Mouse (Mus musculus): ENCODE data around the gene Osgin1. TPM values are rescaled to one million over a fixed set of nuclear protein-coding genes. Genes with fewer than 3 reads are reported as not detected.

Osgin1 gene
- total RNA-seq, 2 experiments from 2014 or later = 0.40 TPM; not detected in 1

DNA sequence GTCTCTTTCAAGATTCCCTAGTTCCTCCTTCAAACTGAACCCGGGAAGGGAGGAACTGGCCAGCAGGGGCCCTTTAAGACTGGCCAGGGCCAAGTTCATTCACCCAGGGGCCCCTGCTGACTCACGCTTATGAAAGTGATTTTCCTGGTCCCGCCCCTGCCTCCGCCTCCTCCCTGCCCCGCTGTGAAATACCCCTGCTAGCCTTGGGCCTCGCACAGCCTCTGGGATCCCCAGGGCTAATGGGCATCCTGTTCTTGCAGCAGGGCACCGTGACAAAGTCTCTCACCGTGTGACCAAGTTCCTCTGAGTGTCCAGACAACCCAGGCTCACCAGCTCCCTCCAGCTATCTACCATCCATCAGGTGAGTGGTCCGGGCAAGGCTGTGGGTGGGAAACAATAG, 3.0 kb downstream of the Osgin1 start:
- H3K4me3 ChIP-seq = no peak overlapping the region
- intact Hi-C loops (cut with DNase I) = no loop called here
- no peak; the same call in none of the 2 replicates for TF ChIP-seq CTCF (IDR thresholded peaks at IDR 0.05)
- DNase-seq (ENCODE audit: extremely low spot score in 1 of 2, low spot score in 2 of 2) = no peak
- no peak overlapping the region; the same call in 1 of the 2 replicates for H3K27ac ChIP-seq

DNA sequence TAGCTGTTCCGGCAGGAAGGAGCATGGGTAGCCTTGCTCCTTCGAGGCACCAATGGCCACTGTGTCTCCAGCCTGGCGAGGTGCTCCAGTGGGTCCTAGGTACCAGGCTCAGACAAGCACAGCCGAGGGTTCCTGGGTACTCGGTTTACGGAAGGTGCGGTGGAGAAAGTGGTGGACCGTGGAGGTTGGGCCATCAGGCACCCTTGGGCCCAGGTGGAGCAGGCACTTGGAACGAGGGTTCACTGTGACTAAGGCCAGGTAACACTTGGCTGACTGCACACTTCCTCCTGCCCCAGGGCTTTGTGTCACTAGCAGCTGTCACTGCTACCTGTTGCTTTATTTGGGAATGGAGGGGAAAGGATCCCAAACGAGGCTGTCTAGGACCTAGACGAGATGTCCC, 3.6 kb downstream of the Osgin1 start:
- no peak for TF ChIP-seq CTCF (IDR thresholded peaks at IDR 0.05)
- Histone ChIP-seq H3K27ac (no peak overlapping the region), H3K4me3 (no peak overlapping the region)
- intact Hi-C loops (cut with DNase I) = no loop called here
- no peak for DNase-seq (ENCODE audit: extremely low spot score in 1 of 2, low spot score in 2 of 2)

DNA sequence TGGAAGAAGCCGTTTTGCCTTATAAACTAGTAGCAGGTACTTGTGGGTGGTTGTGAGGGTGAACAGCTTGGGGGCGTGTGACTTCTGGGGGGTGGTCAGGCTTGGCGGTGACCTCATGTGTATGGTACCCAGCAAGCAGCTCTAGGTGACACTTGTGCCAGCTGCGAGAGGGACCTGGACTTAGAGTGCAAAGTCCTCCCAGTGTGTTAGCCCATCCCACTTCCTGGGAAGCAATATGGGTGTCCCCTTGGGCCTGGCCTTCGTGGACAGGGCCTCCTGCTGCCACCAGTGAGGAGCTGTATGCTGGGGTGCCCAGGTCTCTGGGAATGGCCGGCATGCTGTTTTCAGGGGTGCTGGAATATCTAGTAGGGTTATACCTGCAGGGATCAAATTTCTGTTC, 5.0 kb downstream of the Osgin1 start:
- no peak for TF ChIP-seq CTCF (IDR thresholded peaks at IDR 0.05)
- Histone ChIP-seq H3K4me3 (no peak overlapping the region), H3K27ac (no peak overlapping the region)
- intact Hi-C loops (cut with DNase I) = loop anchor here (2.0 kb wide), 1 partner anchor 26 kb away; no protein-coding TSS in a partner anchor
- no peak for DNase-seq (ENCODE audit: extremely low spot score in 1 of 2, low spot score in 2 of 2)

DNA sequence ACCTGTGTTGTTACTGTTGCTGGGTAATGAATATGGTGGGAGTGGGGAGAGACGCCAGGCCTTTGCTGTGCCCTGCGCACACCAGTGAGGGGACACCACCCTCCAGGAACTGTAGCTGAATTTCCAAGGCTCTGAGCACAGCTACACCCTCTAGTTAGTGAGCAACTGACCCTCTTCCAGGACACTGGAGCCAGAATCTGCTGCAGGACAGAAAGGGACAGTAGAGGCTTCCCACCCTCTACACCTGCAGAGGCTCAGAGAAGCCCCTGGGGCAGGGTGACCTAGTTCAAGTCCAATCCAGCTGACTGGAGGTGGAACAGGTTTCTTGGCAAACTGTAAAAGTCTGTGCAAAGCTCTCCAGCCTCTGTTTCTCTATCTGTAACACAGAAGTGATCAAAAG, 5.5 kb downstream of the Osgin1 start:
- no peak for DNase-seq (ENCODE audit: extremely low spot score in 1 of 2, low spot score in 2 of 2)
- intact Hi-C loops (cut with DNase I) = loop anchor here (2.0 kb wide), 1 partner anchor 27 kb away; no protein-coding TSS in a partner anchor
- no peak for TF ChIP-seq CTCF (IDR thresholded peaks at IDR 0.05)
- Histone ChIP-seq H3K4me3 (no peak overlapping the region), H3K27ac (no peak overlapping the region)

DNA sequence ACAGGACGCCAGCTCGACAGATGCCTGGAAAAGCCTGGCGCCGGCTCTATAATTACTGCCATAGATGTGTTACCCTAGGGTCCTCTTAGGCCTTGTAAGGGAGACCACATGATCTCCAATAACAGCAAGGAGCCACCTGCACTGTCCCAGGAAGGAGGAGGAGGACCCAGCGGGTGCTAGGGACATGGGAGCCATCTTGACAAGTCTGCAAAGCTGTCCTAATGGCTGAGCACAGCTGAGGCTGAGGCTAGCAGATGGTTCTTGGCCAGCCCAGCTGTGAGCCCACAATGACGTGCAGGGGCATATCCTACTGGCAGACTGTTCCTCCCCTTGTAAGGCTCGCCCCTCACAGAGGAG, 5.9 kb downstream of the Osgin1 start:
- intact Hi-C loops (cut with DNase I) = loop anchor here (2.0 kb wide), 1 partner anchor 27 kb away; no protein-coding TSS in a partner anchor
- H3K4me3 ChIP-seq = no peak overlapping the region
- no peak for TF ChIP-seq CTCF (IDR thresholded peaks at IDR 0.05)

DNA sequence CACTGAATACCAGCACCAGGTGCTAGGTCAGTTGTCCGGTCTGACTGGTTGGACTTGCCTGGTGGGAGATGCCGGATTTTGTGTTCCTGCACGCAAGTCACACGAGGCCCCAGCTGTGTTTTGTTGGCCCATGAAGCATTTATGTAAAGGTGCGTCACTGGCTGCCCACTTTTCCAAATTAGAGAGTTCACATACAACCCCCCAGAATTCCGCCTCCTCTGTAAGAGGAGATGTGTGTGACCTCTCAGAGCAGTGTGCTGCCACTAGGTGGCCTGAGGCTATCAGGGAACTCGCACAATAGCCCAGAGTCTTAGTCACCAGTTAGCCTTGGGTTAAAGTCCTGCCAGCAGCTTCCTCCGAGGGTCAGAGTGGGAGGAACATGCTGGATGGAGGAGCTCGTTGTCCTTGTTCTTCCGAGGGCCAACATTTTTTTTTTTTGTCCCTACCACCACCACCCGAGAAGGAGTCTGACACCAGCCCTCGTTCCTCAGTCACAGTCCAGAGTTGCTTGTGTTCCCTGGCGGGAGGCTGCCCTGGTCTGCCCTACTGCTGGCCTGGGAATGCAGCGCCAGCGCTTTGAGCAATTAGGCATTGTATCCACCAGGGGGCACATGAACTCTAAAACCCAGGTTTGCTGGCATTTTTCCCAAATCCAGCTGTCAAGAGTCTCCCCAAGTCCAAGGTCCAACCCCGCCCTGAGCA, 6.5 kb downstream of the Osgin1 start:
- intact Hi-C loops (cut with DNase I) = no loop called here
- H3K27ac ChIP-seq = no peak overlapping the region
- peak; percentile 57 to 60 for DNase-seq (ENCODE audit: extremely low spot score in 1 of 2, low spot score in 2 of 2)
- no peak overlapping the region for H3K4me3 ChIP-seq
- TF ChIP-seq CTCF (IDR thresholded peaks at IDR 0.05) = peak; percentile 68

More for the DNA sequence above, 5.9 kb downstream of the Osgin1 start:
- no peak overlapping the region for H3K27ac ChIP-seq
- no peak for DNase-seq (ENCODE audit: extremely low spot score in 1 of 2, low spot score in 2 of 2)

DNA sequence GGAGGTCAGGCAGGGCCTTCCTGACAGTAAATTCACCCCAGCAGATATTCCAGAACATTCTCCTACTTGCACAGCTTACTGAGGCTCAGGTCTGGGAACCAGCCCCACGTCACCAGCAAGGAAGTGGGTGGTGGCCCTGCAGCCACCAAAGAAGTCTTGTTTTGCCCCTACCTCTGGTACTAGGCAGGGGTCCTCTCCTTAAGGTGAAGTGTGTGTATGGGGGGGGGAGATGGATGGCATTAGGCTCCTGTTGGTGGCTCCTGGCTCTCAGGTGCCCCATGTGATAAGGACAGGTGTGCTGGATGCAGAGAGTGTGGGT, 7.0 kb downstream of the Osgin1 start:
- no peak for DNase-seq (ENCODE audit: extremely low spot score in 1 of 2, low spot score in 2 of 2)
- H3K27ac ChIP-seq = no peak overlapping the region
- no peak for TF ChIP-seq CTCF (IDR thresholded peaks at IDR 0.05)
- H3K4me3 ChIP-seq = no peak overlapping the region
- intact Hi-C loops (cut with DNase I) = no loop called here

DNA sequence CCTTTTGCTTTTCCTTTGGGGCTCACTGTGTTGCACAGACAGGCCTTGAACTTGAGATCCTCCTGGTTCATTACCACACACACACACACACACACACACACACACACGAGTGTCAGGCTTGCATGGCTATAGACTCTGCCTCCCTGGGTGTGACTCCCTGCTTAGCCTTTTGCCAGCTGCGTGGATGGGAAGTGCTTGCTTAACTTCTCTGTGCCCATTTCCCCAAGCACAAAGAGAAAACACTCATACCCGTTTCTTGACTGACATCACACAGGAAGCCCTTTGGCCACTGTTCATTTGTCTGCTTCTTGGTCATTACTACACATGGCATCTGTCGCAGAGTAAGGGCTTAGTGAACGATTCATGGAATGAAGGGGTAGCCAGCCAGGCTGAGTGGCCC, 8.1 kb downstream of the Osgin1 start:
- no peak overlapping the region for H3K4me3 ChIP-seq
- intact Hi-C loops (cut with DNase I) = no loop called here

DNA sequence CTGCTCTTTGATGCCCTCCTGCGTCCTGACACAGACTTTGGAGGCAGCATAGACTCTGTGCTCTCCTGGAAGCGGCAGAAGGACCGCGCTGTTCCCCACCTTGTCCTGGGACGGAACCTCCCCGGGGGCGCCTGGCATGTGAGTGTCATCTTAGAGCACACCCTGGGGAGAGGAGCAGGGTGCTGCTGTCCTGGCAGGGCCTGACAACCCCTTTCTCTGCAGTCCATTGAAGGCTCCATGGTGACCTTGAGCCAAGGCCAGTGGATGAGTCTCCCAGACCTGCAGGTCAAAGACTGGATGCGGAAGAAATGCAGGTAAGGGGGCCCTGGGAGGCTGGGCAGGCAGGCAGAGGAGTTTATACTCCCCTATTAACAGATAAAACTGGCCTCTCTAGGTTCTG, 9.0 kb downstream of the Osgin1 start:
- intact Hi-C loops (cut with DNase I) = no loop called here
- H3K4me3 ChIP-seq = no peak overlapping the region
- TF ChIP-seq CTCF (IDR thresholded peaks at IDR 0.05) = no peak
- no peak for DNase-seq (ENCODE audit: extremely low spot score in 1 of 2, low spot score in 2 of 2)
- no peak overlapping the region for H3K27ac ChIP-seq

More for the DNA sequence above, 8.1 kb downstream of the Osgin1 start:
- no peak for DNase-seq (ENCODE audit: extremely low spot score in 1 of 2, low spot score in 2 of 2)
- no peak overlapping the region for H3K27ac ChIP-seq
- no peak for TF ChIP-seq CTCF (IDR thresholded peaks at IDR 0.05)

DNA sequence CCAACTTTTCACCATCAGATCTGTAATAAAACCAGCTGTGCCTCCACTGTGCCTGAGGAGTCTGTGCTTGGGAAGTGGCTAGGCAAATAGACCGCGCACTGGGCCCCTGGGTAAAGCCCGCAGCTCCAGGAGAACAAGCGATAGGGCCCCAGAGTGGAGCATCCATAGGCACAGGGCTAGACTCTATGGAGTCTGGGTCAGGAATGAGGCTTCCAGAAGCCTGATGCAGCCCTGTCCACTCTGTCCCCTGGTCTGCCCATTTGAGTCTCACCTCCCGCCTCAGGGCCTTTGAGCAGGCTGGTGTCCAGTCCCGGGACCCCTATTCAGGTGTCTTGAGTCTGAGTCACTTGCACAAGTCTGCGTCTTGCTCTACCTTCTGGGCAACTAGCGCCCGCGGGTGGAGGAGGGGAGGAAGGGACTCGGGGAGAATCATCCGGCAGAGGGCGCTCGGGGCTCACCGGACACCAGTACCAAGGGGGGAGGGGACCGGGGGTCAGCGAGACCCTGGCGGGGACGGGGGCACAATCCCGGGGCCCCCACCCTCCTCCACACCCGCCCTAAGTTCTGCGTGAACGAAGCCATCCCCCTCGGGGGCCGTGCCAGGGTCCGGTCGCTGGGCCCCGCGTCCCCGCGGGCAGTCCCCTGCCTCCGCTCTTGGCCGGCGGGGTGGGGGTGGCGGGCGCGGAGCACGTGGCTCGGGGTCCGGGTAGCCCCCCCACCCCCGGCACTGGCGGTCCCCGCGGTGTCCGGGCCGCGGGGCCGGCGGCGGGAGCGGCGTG, 12.5 kb downstream of the Osgin1 start, which contains the start of gene Necab2:
Necab2 (plus strand) TSS at position 509 of the 779 bp plus-strand sequence.
- intact Hi-C loops (cut with DNase I) = loop anchor here (2.0 kb wide), 3 partner anchors 158 to 332 kb away; partner anchors contain the start of genes Taf1c and Tldc1
- peak within 1 kb of the TSS; percentile 8; the same call in 1 of the 2 replicates for H3K27ac ChIP-seq
- peak within 1 kb of the TSS; percentile 50 for H3K4me3 ChIP-seq
- DNase-seq (ENCODE audit: extremely low spot score in 1 of 2, low spot score in 2 of 2) = peak; percentile 87 to 92
- peak; percentile 78 for TF ChIP-seq CTCF (IDR thresholded peaks at IDR 0.05)

DNA sequence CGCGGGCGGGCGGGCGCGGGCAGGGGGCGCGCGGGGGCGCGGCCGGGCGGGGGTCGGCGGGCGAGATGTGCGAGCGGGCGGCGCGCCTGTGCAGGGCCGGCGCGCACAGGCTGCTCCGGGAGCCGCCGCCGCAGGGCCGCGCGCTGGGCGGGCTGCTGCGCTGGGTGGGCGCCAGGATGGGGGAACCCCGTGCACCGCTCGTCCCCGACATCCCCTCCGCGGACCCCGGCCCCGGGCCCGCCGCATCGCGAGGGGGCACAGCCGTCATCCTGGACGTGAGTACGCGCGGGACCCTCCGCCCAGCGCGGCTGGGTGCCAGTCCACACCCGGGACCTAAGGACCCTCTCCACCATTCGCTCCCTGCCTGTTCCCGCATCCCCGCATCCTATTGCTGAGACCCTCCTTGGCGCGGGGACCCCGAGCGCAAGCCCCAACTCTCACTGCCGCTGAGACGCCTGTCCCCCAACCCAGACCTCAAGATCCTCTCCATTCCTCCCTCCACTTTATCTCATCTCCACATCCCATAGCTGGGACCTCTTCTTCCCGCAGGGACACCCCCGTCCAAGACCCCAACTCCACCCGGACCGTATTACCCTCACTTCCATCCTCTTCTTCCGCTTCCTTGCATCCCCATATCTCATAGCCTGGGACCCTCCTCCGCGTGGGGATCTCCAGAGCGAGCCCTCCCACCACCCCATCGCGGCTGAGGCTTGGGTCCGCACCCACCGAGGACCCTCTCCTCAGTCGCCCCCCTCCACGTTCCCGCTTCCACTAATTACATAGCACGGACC, 13.3 kb downstream of the Osgin1 start:
- Histone ChIP-seq H3K4me3 (peak overlapping the region; percentile 42), H3K27ac (peak overlapping the region; percentile 8; the same call in 1 of the 2 replicates)
- intact Hi-C loops (cut with DNase I) = loop anchor here (2.0 kb wide), 3 partner anchors 158 to 332 kb away; partner anchors contain the start of genes Taf1c and Tldc1
- TF ChIP-seq CTCF (IDR thresholded peaks at IDR 0.05) = no peak
- DNase-seq (ENCODE audit: extremely low spot score in 1 of 2, low spot score in 2 of 2) = no peak

All from left cerebral cortex, adult 2 months (tissue).